ENCODE assay signal across 8 mouse cellular contexts in genomic region chr12:79924921-79925703, GRCm38 (mm10).
DNase-seq lines count a peak whose midpoint lies in the region; ATAC-seq and TF ChIP-seq lines count a peak whose summit lies in the region.

No protein-coding gene starts in this region.

- no peak for TF ChIP-seq POLR2A in spleen, adult 2 months (IDR thresholded peaks at IDR 0.05; ENCODE audit: low read depth, low read length)

- H3K27me3 ChIP-seq in spleen, adult 2 months (ENCODE audit: control insufficient read depth, insufficient read depth, low read length): no peaks in the 10 kb centered on the region
- H3K27me3 ChIP-seq in forebrain, embryonic 10.5 days (ENCODE audit: poor library complexity, severe bottlenecking): no peaks in the 10 kb centered on the region
- no peaks in the 10 kb centered on the region for H3K27me3 ChIP-seq in hindbrain, embryonic 15.5 days
- H3K27me3 ChIP-seq in limb, embryonic 12.5 days: no peaks in the 10 kb centered on the region

- peak; percentile 83 for ATAC-seq in hindbrain, embryonic 15.5 days (ENCODE audit: low FRiP score, low read depth)
- ATAC-seq in limb, embryonic 12.5 days (ENCODE audit: insufficient number of reproducible peaks, insufficient read depth, low FRiP score, low TSS enrichment, low read depth): no peak
- no peak for ATAC-seq in megakaryocyte progenitor cell, adult 5-6 weeks (replicated peaks; ENCODE audit: poor library complexity)

- peaks cover 3% of the 10 kb centered on the region; the same call in 1 of the 2 replicates for H3K9me3 ChIP-seq in forebrain, embryonic 10.5 days
- H3K9me3 ChIP-seq in hindbrain, embryonic 15.5 days: no peaks in the 10 kb centered on the region
- peaks cover 2% of the 10 kb centered on the region; the same call in 1 of the 2 replicates for H3K9me3 ChIP-seq in limb, embryonic 12.5 days

- TF ChIP-seq CTCF in spleen, adult 2 months (IDR thresholded peaks at IDR 0.05; ENCODE audit: extremely low read depth, insufficient read depth, insufficient read length, insufficient replicate concordance): no peak

- H3K4me2 ChIP-seq in hindbrain, embryonic 15.5 days: peak overlapping the region; percentile 35
- H3K4me2 ChIP-seq in limb, embryonic 12.5 days: peak overlapping the region; percentile 30; the same call in 1 of the 2 replicates

- no peak for DNase-seq in spleen, adult 2 months (ENCODE audit: low read depth in 1 of 2, low spot score in 2 of 2)
- DNase-seq in spleen, postnatal 10 days (ENCODE audit: low spot score in 2 of 2): no peak
- DNase-seq in forebrain, embryonic 10.5 days (ENCODE audit: extremely low spot score, low spot score): peak; percentile 77
- DNase-seq in right cerebral cortex, postnatal 36 days (ENCODE audit: low spot score in 2 of 2): peak; percentile 57 to 62
- no peak for DNase-seq in natural killer cell, adult 2 months (ENCODE audit: low spot score in 2 of 2)

- WGBS in spleen, adult 2 months: 64% methylated on average over 16 of the region's 16 CpGs
- 2% methylated on average over 16 of the region's 16 CpGs for WGBS in forebrain, embryonic 10.5 days
- WGBS in hindbrain, embryonic 15.5 days: 1% methylated on average over 16 of the region's 16 CpGs
- WGBS in limb, embryonic 12.5 days: 9% methylated on average over 16 of the region's 16 CpGs

- no peaks in the 10 kb centered on the region for H3K36me3 ChIP-seq in spleen, adult 2 months (ENCODE audit: control insufficient read depth, insufficient read depth, low read length)
- H3K36me3 ChIP-seq in forebrain, embryonic 10.5 days (replicated peaks): no peaks in the 10 kb centered on the region; the same call in 1 of the 2 replicates
- H3K36me3 ChIP-seq in hindbrain, embryonic 15.5 days: no peaks in the 10 kb centered on the region
- H3K36me3 ChIP-seq in limb, embryonic 12.5 days: no peaks in the 10 kb centered on the region

- peak overlapping the region; percentile 7; the same call in 1 of the 2 replicates for H3K9ac ChIP-seq in hindbrain, embryonic 15.5 days
- peak overlapping the region; percentile 27 for H3K9ac ChIP-seq in limb, embryonic 12.5 days (replicated peaks)

- peaks cover 8% of the 10 kb centered on the region for H3K4me1 ChIP-seq in spleen, adult 2 months (ENCODE audit: control insufficient read depth, insufficient read depth, insufficient read length)
- H3K4me1 ChIP-seq in forebrain, embryonic 10.5 days: peaks cover 90% of the 10 kb centered on the region
- peaks cover 56% of the 10 kb centered on the region for H3K4me1 ChIP-seq in hindbrain, embryonic 15.5 days (replicated peaks)
- peaks cover 72% of the 10 kb centered on the region for H3K4me1 ChIP-seq in limb, embryonic 12.5 days (replicated peaks)

- no peak overlapping the region for H3K4me3 ChIP-seq in spleen, adult 2 months (ENCODE audit: extremely low read depth, insufficient read depth, insufficient read length)
- H3K4me3 ChIP-seq in forebrain, embryonic 10.5 days: peak overlapping the region; percentile 38
- no peak overlapping the region for H3K4me3 ChIP-seq in hindbrain, embryonic 15.5 days
- H3K4me3 ChIP-seq in limb, embryonic 12.5 days (replicated peaks): no peak overlapping the region

- H3K27ac ChIP-seq in spleen, adult 2 months (ENCODE audit: insufficient read depth, low read length): peak overlapping the region; percentile 18; the same call in 1 of the 2 replicates
- peak overlapping the region; percentile 95 for H3K27ac ChIP-seq in forebrain, embryonic 10.5 days
- H3K27ac ChIP-seq in hindbrain, embryonic 15.5 days (replicated peaks): peak overlapping the region; percentile 93
- H3K27ac ChIP-seq in limb, embryonic 12.5 days: peak overlapping the region; percentile 87

Comparison
In these comparisons a context has a peak if more than half of its experiments do, and no peak if none do; other contexts are left out.
1. DNase-seq: peak in forebrain, embryonic 10.5 days (single experiment) and right cerebral cortex, postnatal 36 days (2 of 2); none in spleen, adult 2 months (0 of 2), spleen, postnatal 10 days (0 of 2) and natural killer cell, adult 2 months (0 of 2).
2. H3K27ac ChIP-seq: peak in every context shown above with its lines; median percentile 95 in forebrain, embryonic 10.5 days; 93 in hindbrain, embryonic 15.5 days; 87 in limb, embryonic 12.5 days; 18 in spleen, adult 2 months.